Mouse (Mus musculus): ENCODE measurements around the gene 4933411K16Rik. TPM values are rescaled to one million over a fixed set of nuclear protein-coding genes. Genes with fewer than 3 reads are reported as not detected.

The 4933411K16Rik gene
- polyA plus RNA-seq, 1 experiment from 2014 or later = 0.13 TPM

DNA sequence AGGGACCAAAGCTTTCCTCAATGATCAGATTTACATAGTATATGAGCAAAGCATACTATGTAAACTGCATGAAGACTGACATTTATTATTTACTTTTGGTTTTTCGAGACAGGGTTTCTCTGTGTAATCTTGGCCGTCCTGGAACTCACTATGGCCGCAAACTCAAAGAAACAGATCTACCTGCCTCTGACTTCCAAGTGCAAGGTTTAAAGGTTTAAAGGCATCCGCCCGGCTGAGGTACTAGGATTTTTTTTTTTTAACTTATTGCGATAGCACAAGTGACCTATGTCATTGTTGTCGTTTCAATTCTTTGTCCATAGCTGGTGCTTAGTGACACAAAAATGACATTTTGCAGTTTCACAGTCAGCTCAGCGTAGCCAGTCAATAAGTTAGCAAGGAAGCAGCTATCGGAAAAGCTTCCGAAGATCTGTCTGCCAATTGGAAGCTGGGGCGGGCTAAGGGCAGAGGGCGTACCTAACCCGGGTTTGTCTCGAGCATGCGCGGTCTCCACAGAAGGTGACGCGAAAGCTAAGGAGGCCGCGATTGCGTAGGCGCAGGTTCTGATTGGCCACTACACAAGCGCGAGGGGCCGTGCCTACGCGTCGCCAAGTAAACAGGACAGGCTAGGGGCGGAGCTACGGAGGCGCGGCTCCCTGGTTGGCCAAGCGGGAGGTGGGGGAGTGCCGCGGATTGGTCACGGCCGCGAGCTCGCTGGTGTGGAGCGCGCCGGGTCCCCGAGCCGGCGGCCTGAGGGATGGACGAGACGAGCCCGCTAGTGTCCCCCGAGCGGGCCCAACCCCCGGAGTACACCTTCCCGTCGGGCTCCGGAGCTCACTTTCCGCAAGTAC, 37.9 kb downstream of the 4933411K16Rik start, which contains the start of gene Pi4k2a:
Gene Pi4k2a (plus strand): TSS at position 723 of the 848 bp plus-strand sequence.
- H3K36me3 ChIP-seq (ENCODE audit: control insufficient read depth, insufficient read depth, low read length) = no peaks in the 10 kb centered on the region; the same call in 1 of the 2 replicates
- H3K9ac ChIP-seq (ENCODE audit: low read length) = peak within 1 kb of the TSS; percentile 86
- DNase-seq (ENCODE audit: low spot score) (peak; percentile 99), ATAC-seq (replicated peaks; ENCODE audit: low FRiP score) (peak; percentile 97)
- under 1% methylated on average over 55 of the region's 55 CpGs for WGBS
- no peaks in the 10 kb centered on the region for H3K9me3 ChIP-seq (ENCODE audit: control insufficient read depth, low read length)
- peak within 1 kb of the TSS; percentile 91 for H3K4me3 ChIP-seq (ENCODE audit: low read depth, low read length)
- no peaks in the 10 kb centered on the region for H3K27me3 ChIP-seq (ENCODE audit: control insufficient read depth, insufficient read depth, low read length)
- H3K4me2 ChIP-seq (ENCODE audit: low read depth, low read length, severe bottlenecking) = peak within 1 kb of the TSS; percentile 94
- H3K27ac ChIP-seq (ENCODE audit: low read depth, low read length) = peak within 1 kb of the TSS; percentile 57
- peaks cover 11% of the 10 kb centered on the region; the same call in 1 of the 2 replicates for H3K4me1 ChIP-seq (replicated peaks; ENCODE audit: control insufficient read depth, insufficient read depth, low read length)

DNA sequence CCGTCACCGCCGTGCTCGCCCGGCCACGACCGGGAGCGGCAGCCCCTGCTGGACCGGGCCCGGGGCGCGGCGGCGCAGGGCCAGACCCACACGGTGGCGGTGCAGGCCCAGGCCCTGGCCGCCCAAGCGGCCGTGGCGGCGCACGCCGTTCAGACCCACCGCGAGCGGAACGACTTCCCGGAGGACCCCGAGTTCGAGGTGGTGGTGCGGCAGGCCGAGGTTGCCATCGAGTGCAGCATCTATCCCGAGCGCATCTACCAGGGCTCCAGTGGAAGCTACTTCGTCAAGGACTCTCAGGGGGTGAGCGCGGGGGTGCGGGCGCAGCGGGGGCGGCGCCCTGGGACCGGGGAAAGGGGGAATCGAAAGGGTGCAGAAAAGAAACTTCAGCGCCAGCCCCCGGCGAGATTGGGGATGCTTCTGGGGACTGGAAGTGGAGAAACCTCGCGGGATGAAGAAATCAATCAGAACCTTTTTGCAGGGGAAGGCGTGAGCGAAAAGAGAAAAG, 38.6 kb downstream of the 4933411K16Rik start:
- peak overlapping the region; percentile 91 for H3K4me3 ChIP-seq (ENCODE audit: low read depth, low read length)
- H3K9me3 ChIP-seq (ENCODE audit: control insufficient read depth, low read length) = no peaks in the 10 kb centered on the region
- WGBS = under 1% methylated on average over 52 of the region's 52 CpGs
- peaks cover 8% of the 10 kb centered on the region; the same call in 1 of the 2 replicates for H3K4me1 ChIP-seq (replicated peaks; ENCODE audit: control insufficient read depth, insufficient read depth, low read length)
- peak overlapping the region; percentile 46; the same call in 1 of the 2 replicates for H3K27ac ChIP-seq (ENCODE audit: low read depth, low read length)
- H3K4me2 ChIP-seq (ENCODE audit: low read depth, low read length, severe bottlenecking) = peak overlapping the region; percentile 94
- H3K36me3 ChIP-seq (ENCODE audit: control insufficient read depth, insufficient read depth, low read length) = no peaks in the 10 kb centered on the region; the same call in 1 of the 2 replicates
- peak overlapping the region; percentile 86 for H3K9ac ChIP-seq (ENCODE audit: low read length)
- H3K27me3 ChIP-seq (ENCODE audit: control insufficient read depth, insufficient read depth, low read length) = no peaks in the 10 kb centered on the region
- ATAC-seq (replicated peaks; ENCODE audit: low FRiP score) = peak; percentile 66
- no peak for DNase-seq (ENCODE audit: low spot score)

DNA sequence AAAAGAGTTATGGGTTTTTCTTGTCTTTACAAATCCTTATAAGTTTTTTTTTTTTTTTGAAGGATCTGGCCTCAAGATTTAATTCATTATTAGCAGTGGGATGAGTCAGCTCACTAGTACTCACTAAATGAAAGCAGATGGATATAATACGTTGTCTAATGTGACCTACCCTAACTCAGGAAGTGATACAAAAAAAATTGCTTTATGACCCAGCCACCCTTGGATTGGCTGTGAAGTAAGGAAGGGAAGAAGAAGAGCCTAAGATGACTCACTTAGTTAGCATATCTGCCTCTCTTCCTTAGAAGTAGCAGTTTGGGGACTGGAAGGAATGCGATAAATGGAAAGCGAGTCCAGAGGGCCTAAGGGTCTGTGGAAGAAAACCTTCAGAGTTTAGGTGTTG, 47.4 kb downstream of the 4933411K16Rik start:
- Histone ChIP-seq H3K27me3 (ENCODE audit: control insufficient read depth, insufficient read depth, low read length) (no peaks in the 10 kb centered on the region), H3K36me3 (ENCODE audit: control insufficient read depth, insufficient read depth, low read length) (no peaks in the 10 kb centered on the region; the same call in 1 of the 2 replicates), H3K9ac (ENCODE audit: low read length) (no peak overlapping the region), H3K4me2 (ENCODE audit: low read depth, low read length, severe bottlenecking) (no peak overlapping the region), H3K9me3 (ENCODE audit: control insufficient read depth, low read length) (no peaks in the 10 kb centered on the region), H3K27ac (ENCODE audit: low read depth, low read length) (no peak overlapping the region), H3K4me1 (replicated peaks; ENCODE audit: control insufficient read depth, insufficient read depth, low read length) (no peaks in the 10 kb centered on the region), H3K4me3 (ENCODE audit: low read depth, low read length) (no peak overlapping the region)
- ATAC-seq (replicated peaks; ENCODE audit: low FRiP score) = no peak
- WGBS = 91% methylated on average over 3 of the region's 3 CpGs
- no peak for DNase-seq (ENCODE audit: low spot score)

Other genes with a start within 250 kb of the 4933411K16Rik start
- gene Frat1, start 222.3 kb upstream of the 4933411K16Rik start, polyA plus RNA-seq (2014; fragmentation: Nextera tagmentation; extraction: Ambion mirVana) = 12.7 and 13.2 TPM in 2 replicates
- 10.4 and 14.1 TPM in 2 replicates for gene Frat2, start 204.1 kb upstream of the 4933411K16Rik start, polyA plus RNA-seq (2014; fragmentation: Nextera tagmentation; extraction: Ambion mirVana)
- gene Rrp12, start 156.1 kb upstream of the 4933411K16Rik start, polyA plus RNA-seq (2014; fragmentation: Nextera tagmentation; extraction: Ambion mirVana) = 24.3 and 26.1 TPM in 2 replicates
- gene Pgam1, start 140.3 kb upstream of the 4933411K16Rik start, polyA plus RNA-seq (2014; fragmentation: Nextera tagmentation; extraction: Ambion mirVana) = 901 and 961 TPM in 2 replicates
- gene Exosc1, start 118.8 kb upstream of the 4933411K16Rik start, polyA plus RNA-seq (2014; fragmentation: Nextera tagmentation; extraction: Ambion mirVana) = 83.9 and 87.5 TPM in 2 replicates
- 70.7 and 76.6 TPM in 2 replicates for gene Zdhhc16, start 118.8 kb upstream of the 4933411K16Rik start, polyA plus RNA-seq (2014; fragmentation: Nextera tagmentation; extraction: Ambion mirVana)
- gene Mms19, start 71.1 kb upstream of the 4933411K16Rik start, polyA plus RNA-seq (2014; fragmentation: Nextera tagmentation; extraction: Ambion mirVana) = 38.2 and 39.9 TPM in 2 replicates
- 8.5 and 9.7 TPM in 2 replicates for gene Ubtd1, start 70.5 kb upstream of the 4933411K16Rik start, polyA plus RNA-seq (2014; fragmentation: Nextera tagmentation; extraction: Ambion mirVana)
- gene Ankrd2, start 16.2 kb upstream of the 4933411K16Rik start, polyA plus RNA-seq (2014; fragmentation: Nextera tagmentation; extraction: Ambion mirVana) = not detected in 2 replicates
- 1.1 and 1.9 TPM in 2 replicates for gene Hoga1, start 6.6 kb upstream of the 4933411K16Rik start, polyA plus RNA-seq (2014; fragmentation: Nextera tagmentation; extraction: Ambion mirVana)
- 52.9 and 63.1 TPM in 2 replicates for gene Morn4, start 34.1 kb downstream of the 4933411K16Rik start, polyA plus RNA-seq (2014; fragmentation: Nextera tagmentation; extraction: Ambion mirVana)
- gene Pi4k2a, start 38.2 kb downstream of the 4933411K16Rik start, polyA plus RNA-seq (2014; fragmentation: Nextera tagmentation; extraction: Ambion mirVana) = 29.0 and 30.7 TPM in 2 replicates
- 15.6 and 16.3 TPM in 2 replicates for gene Avpi1, start 76.8 kb downstream of the 4933411K16Rik start, polyA plus RNA-seq (2014; fragmentation: Nextera tagmentation; extraction: Ambion mirVana)
- 8.7 and 9.7 TPM in 2 replicates for gene Marveld1, start 95.2 kb downstream of the 4933411K16Rik start, polyA plus RNA-seq (2014; fragmentation: Nextera tagmentation; extraction: Ambion mirVana)
- 22.4 and 23.1 TPM in 2 replicates for gene Zfyve27, start 111.7 kb downstream of the 4933411K16Rik start, polyA plus RNA-seq (2014; fragmentation: Nextera tagmentation; extraction: Ambion mirVana)
- 0.09 and 0.19 TPM in 2 replicates for gene Sfrp5, start 150.0 kb downstream of the 4933411K16Rik start, polyA plus RNA-seq (2014; fragmentation: Nextera tagmentation; extraction: Ambion mirVana)
- gene Golga7b, start 195.3 kb downstream of the 4933411K16Rik start, polyA plus RNA-seq (2014; fragmentation: Nextera tagmentation; extraction: Ambion mirVana) = 2.4 and 3.7 TPM in 2 replicates

All from forebrain, embryonic 11.5 days (tissue).